Mouse (Mus musculus) right cerebral cortex, postnatal 36 days (tissue): ENCODE data around the gene Apc2.

Experiments used
- DNase-seq, 2 experiments: peaks; one replicate each; pipeline ENCODE4 v3.0.0; 2022; ENCODE audit warnings: low spot score in 2 of 2, mixed read lengths in 1 of 2

The Apc2 gene

GRCm38 (mm10) chr10:80262776-80263365 is 32.9 kb upstream of the Apc2 start:
- no peak for DNase-seq

- peak; percentile 99 for DNase-seq
Observed at GRCm38 (mm10) chr10:80264341-80265148, 31.2 kb upstream of the Apc2 start.

- no peak for DNase-seq
Observed at GRCm38 (mm10) chr10:80265149-80265486, 30.7 kb upstream of the Apc2 start.

GRCm38 (mm10) chr10:80270099-80270498 is 25.7 kb upstream of the Apc2 start:
- no peak for DNase-seq

GRCm38 (mm10) chr10:80270734-80271181 is 25.0 kb upstream of the Apc2 start:
- DNase-seq = no peak

- no peak for DNase-seq
Observed at GRCm38 (mm10) chr10:80271186-80271843, 24.5 kb upstream of the Apc2 start.

- DNase-seq = no peak
Observed at GRCm38 (mm10) chr10:80271870-80272585, 23.7 kb upstream of the Apc2 start.

- no peak for DNase-seq
Observed at GRCm38 (mm10) chr10:80273847-80274246, 21.9 kb upstream of the Apc2 start.

GRCm38 (mm10) chr10:80276238-80276637 is 19.5 kb upstream of the Apc2 start:
- no peak for DNase-seq

- no peak for DNase-seq
Observed at GRCm38 (mm10) chr10:80278390-80278789, 17.4 kb upstream of the Apc2 start.

GRCm38 (mm10) chr10:80279273-80279672 is 16.5 kb upstream of the Apc2 start:
- no peak for DNase-seq

- DNase-seq = no peak
Observed at GRCm38 (mm10) chr10:80281304-80281703, 14.5 kb upstream of the Apc2 start.

- no peak for DNase-seq
Observed at GRCm38 (mm10) chr10:80281921-80282371, 13.8 kb upstream of the Apc2 start.

- no peak for DNase-seq
Observed at GRCm38 (mm10) chr10:80282481-80283441, 13.0 kb upstream of the Apc2 start.

- no peak for DNase-seq
Observed at GRCm38 (mm10) chr10:80285222-80286070, 10.3 kb upstream of the Apc2 start.

- no peak for DNase-seq
Observed at GRCm38 (mm10) chr10:80288097-80288496, 7.7 kb upstream of the Apc2 start.

GRCm38 (mm10) chr10:80288657-80289056 is 7.1 kb upstream of the Apc2 start:
- no peak for DNase-seq

- peak; percentile 87 to 89 for DNase-seq
Observed at GRCm38 (mm10) chr10:80292251-80293146, 3.3 kb upstream of the Apc2 start, which contains the start of gene Rps15. Gene Rps15 (plus strand): TSS chr10:80292453.

GRCm38 (mm10) chr10:80293325-80293724 is 2.5 kb upstream of the Apc2 start:
- DNase-seq = no peak
